Mouse (Mus musculus) left cerebral cortex, adult 2 months (tissue): Measurements from ENCODE around the gene Oosp3. TPM values are rescaled to one million over a fixed set of nuclear protein-coding genes. Genes with fewer than 3 reads are reported as not detected.

Experiments
- DNase-seq, 2 experiments: peaks; one replicate each; pipeline ENCODE4 v3.0.0; 2021 to 2022; ENCODE audit warnings: low spot score in 2 of 2, mixed read lengths in 1 of 2; ENCODE audit errors: extremely low spot score in 1 of 2
- H3K27ac ChIP-seq: fragments of 200-600 bp; 2 replicates; pipeline ENCODE4 v1.8.1; 2022
- H3K4me3 ChIP-seq: fragments of 200-600 bp; 2 replicates; pipeline ENCODE4 v1.8.1; 2022
- CTCF ChIP-seq: fragments of 200-600 bp; IDR thresholded peaks from 2 replicates; pipeline ENCODE4 v1.8.1; 2022; ENCODE audit warnings: antibody characterized with exemption, mild to moderate bottlenecking, moderate library complexity
- intact Hi-C: fragments of 180-260 bp; cut with DNase I; formaldehyde crosslinking; loops from one replicate; pipeline ENCODE4 v1.15.1; 2025
- total RNA-seq, 2 experiments: library from RNA; stranded (reverse); gene quantifications; 2 replicates each; pipeline ENCODE4 v1.2.3; 2021

Gene Oosp3
- total RNA-seq, 2 experiments from 2014 or later: not detected

DNA sequence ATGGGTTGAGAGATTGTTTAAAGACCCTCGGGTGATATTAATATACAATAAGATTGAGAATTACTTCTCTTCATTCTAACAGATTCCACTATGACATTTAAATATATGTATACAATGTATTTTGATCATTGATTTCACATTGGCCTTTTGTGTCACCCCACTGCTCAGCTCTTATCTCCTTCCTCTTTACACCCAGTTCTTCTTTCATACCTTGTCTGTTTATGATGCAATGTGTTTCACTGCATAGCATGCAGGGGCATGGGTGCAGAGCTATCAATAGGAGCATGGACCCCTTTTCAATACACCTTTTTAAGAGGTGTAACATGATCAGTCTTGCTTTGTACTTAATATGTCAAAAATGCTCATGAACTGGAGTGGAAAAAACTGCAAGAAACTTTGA lies 33.4 kb downstream of the Oosp3 start:
- no peak overlapping the region for H3K4me3 ChIP-seq
- no peak overlapping the region for H3K27ac ChIP-seq
- TF ChIP-seq CTCF: no peak
- DNase-seq: no peak
- intact Hi-C loops: no loop called here

GRCm38 (mm10) chr19:11736455-11736854 lies 39.6 kb downstream of the Oosp3 start:
- Histone ChIP-seq H3K27ac (no peak overlapping the region), H3K4me3 (no peak overlapping the region)
- DNase-seq: no peak
- intact Hi-C loops: no loop called here
- TF ChIP-seq CTCF: no peak

DNA sequence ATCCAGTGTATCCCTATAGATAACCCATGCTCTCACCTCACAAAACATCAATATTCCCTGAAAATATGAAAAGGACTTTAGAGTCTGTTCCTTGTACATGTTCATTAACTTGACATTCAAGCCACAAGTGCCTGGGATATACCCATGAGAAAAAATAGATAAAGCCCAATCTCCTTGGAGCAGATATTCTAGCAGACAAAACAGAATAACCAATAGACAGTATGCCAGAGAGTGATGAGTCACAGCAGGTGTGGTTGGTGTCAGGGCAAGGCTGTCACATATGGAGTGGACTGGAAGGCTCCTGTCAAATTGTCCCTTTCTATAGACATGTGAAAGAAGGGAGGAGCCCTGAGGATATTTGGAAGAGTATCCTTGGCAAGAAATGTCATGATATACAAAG lies 48.8 kb downstream of the Oosp3 start:
- DNase-seq: no peak
- Histone ChIP-seq H3K4me3 (no peak overlapping the region), H3K27ac (no peak overlapping the region)
- no peak for TF ChIP-seq CTCF
- intact Hi-C loops: no loop called here

- DNase-seq: no peak
- TF ChIP-seq CTCF: no peak
- H3K4me3 ChIP-seq: no peak within 1 kb of the TSS
- no peak within 1 kb of the TSS for H3K27ac ChIP-seq
- intact Hi-C loops: no loop called here
Observed at GRCm38 (mm10) chr19:11747298-11747697, 50.4 kb downstream of the Oosp3 start, which contains the start of gene Gif. Gif (plus strand) TSS chr19:11747554.

Other genes starting within 250 kb of the Oosp3 start
- 1 to 10 TPM; 1.4 to 2.3 TPM for gene Ms4a6c, start 227.7 kb upstream of the Oosp3 start, total RNA-seq
- gene Gm8369, start 211.1 kb upstream of the Oosp3 start, total RNA-seq: 1 to 10 TPM; 1.3 to 1.5 TPM
- 1 to 10 TPM; 1.7 to 2.9 TPM for gene Ms4a6b, start 180.5 kb upstream of the Oosp3 start, total RNA-seq
- gene Ms4a4d, start 160.3 kb upstream of the Oosp3 start, total RNA-seq: not detected
- 1 to 10 TPM; 1.2 to 1.7 TPM for gene Ms4a6d, start 92.2 kb upstream of the Oosp3 start, total RNA-seq
- gene Ms4a2, start 73.3 kb upstream of the Oosp3 start, total RNA-seq: not detected
- gene Ms4a3, start 56.2 kb upstream of the Oosp3 start, total RNA-seq: not detected
- not detected for gene Oosp2, start 36.5 kb upstream of the Oosp3 start, total RNA-seq
- not detected for gene Oosp1, start 5.9 kb upstream of the Oosp3 start, total RNA-seq
- not detected for gene Gif, start 50.5 kb downstream of the Oosp3 start, total RNA-seq
- gene Mrpl16, start 73.3 kb downstream of the Oosp3 start, total RNA-seq: 10 to 100 TPM; 36.8 to 37.9 TPM
- gene Stx3, start 122.3 kb downstream of the Oosp3 start, total RNA-seq: 10 to 100 TPM; 30.9 to 31.4 TPM
- not detected for gene Olfr1417, start 142.2 kb downstream of the Oosp3 start, total RNA-seq
- not detected for gene Olfr1418, start 164.0 kb downstream of the Oosp3 start, total RNA-seq
- gene Olfr1419, start 178.1 kb downstream of the Oosp3 start, total RNA-seq: not detected
- gene Olfr1420, start 189.5 kb downstream of the Oosp3 start, total RNA-seq: not detected
- gene Patl1, start 215.3 kb downstream of the Oosp3 start, total RNA-seq: 10 to 100 TPM; 19.7 to 20.4 TPM